Mouse (Mus musculus): Measurements from ENCODE around the gene Rbm11.

GRCm38 (mm10) chr16:75592671-75593500 is at the start of gene Rbm11:
- TF ChIP-seq POLR2A (IDR thresholded peaks at IDR 0.05; ENCODE audit: insufficient read depth, low read depth, low read length) (0 out of 2 replicates have a peak, but pooled peaks have one; percentile 39), CTCF (IDR thresholded peaks at IDR 0.05; ENCODE audit: insufficient read depth, low read depth, low read length) (no peak)

Measured in olfactory bulb, adult 2 months (tissue).